Mouse (Mus musculus) v-Abl transformed pro-B cells (cell line): ENCODE data around the gene Chmp2a.

Source experiments
- in situ Hi-C, 2 experiments: fragments of 400-800 bp; cut with MboI; formaldehyde crosslinking; loops; one replicate each; pipeline ENCODE4 v1.15.1; 2025; ENCODE audit not compliant: unreplicated experiment in 2 of 2

Gene Chmp2a

GRCm38 (mm10) chr7:13034148-13034977 is at the start of gene Chmp2a:
TSS of gene Chmp2a (minus strand) at chr7:13034807.
- in situ Hi-C loops = no loop called here

GRCm38 (mm10) chr7:13072293-13072692 is 37.7 kb upstream of the Chmp2a start:
- in situ Hi-C loops = loop anchor here (5.0 to 25.0 kb wide), 5 partner anchors 203 to 1465 kb away; partner anchors contain the start of genes Lig1 (in 1 of the 2) and Zswim9 (in 1 of the 2)

- in situ Hi-C loops = loop anchor here in 1 of 2 experiments (25.0 kb wide), 1 partner anchor 1474 kb away; no protein-coding TSS in a partner anchor
Measured at GRCm38 (mm10) chr7:13063399-13063798, 28.8 kb upstream of the Chmp2a start.

GRCm38 (mm10) chr7:13059536-13059935 is 24.9 kb upstream of the Chmp2a start:
- in situ Hi-C loops = loop anchor here in 1 of 2 experiments (10.0 to 25.0 kb wide), 2 partner anchors 215 to 1478 kb away; partner anchors contain the start of genes Lig1 and Zswim9

- in situ Hi-C loops = loop anchor here in 1 of 2 experiments (10.0 to 25.0 kb wide), 2 partner anchors 218 to 1480 kb away; partner anchors contain the start of genes Lig1 and Zswim9
Measured at GRCm38 (mm10) chr7:13056913-13057700, 22.5 kb upstream of the Chmp2a start.

GRCm38 (mm10) chr7:13054287-13055010 is 19.8 kb upstream of the Chmp2a start, which contains the start of gene Mzf1:
TSS of gene Mzf1 (minus strand) at chr7:13054764.
- in situ Hi-C loops = loop anchor here in 1 of 2 experiments (10.0 to 25.0 kb wide), 2 partner anchors 220 to 1483 kb away; partner anchors contain the start of genes Lig1 and Zswim9

GRCm38 (mm10) chr7:13053961-13054286 is 19.3 kb upstream of the Chmp2a start:
- in situ Hi-C loops = loop anchor here in 1 of 2 experiments (10.0 to 25.0 kb wide), 2 partner anchors 221 to 1483 kb away; partner anchors contain the start of genes Lig1 and Zswim9

- in situ Hi-C loops = loop anchor here in 1 of 2 experiments (10.0 to 25.0 kb wide), 2 partner anchors 221 to 1484 kb away; partner anchors contain the start of genes Lig1 and Zswim9
Measured at GRCm38 (mm10) chr7:13053501-13053900, 18.9 kb upstream of the Chmp2a start.

GRCm38 (mm10) chr7:13053001-13053400 is 18.4 kb upstream of the Chmp2a start:
- in situ Hi-C loops = loop anchor here in 1 of 2 experiments (10.0 to 25.0 kb wide), 2 partner anchors 222 to 1484 kb away; partner anchors contain the start of genes Lig1 and Zswim9

GRCm38 (mm10) chr7:13046084-13046483 is 11.5 kb upstream of the Chmp2a start:
- in situ Hi-C loops = loop anchor here (5.0 to 10.0 kb wide), 3 partner anchors 39 to 134 kb away; no protein-coding TSS in a partner anchor

GRCm38 (mm10) chr7:13044254-13044625 is 9.6 kb upstream of the Chmp2a start:
- in situ Hi-C loops = loop anchor here (5.0 to 10.0 kb wide), 3 partner anchors 37 to 132 kb away; no protein-coding TSS in a partner anchor

- in situ Hi-C loops = loop anchor here (5.0 to 10.0 kb wide), 3 partner anchors 36 to 131 kb away; no protein-coding TSS in a partner anchor
Measured at GRCm38 (mm10) chr7:13043445-13044253, 9.0 kb upstream of the Chmp2a start.

GRCm38 (mm10) chr7:13043120-13043444 is 8.5 kb upstream of the Chmp2a start:
- in situ Hi-C loops = loop anchor here (5.0 to 10.0 kb wide), 3 partner anchors 36 to 131 kb away; no protein-coding TSS in a partner anchor

GRCm38 (mm10) chr7:13042511-13042910 is 7.9 kb upstream of the Chmp2a start:
- in situ Hi-C loops = loop anchor here (5.0 to 10.0 kb wide), 3 partner anchors 35 to 130 kb away; no protein-coding TSS in a partner anchor

- in situ Hi-C loops = loop anchor here (5.0 to 10.0 kb wide), 3 partner anchors 34 to 129 kb away; no protein-coding TSS in a partner anchor
Measured at GRCm38 (mm10) chr7:13041256-13041655, 6.6 kb upstream of the Chmp2a start.

GRCm38 (mm10) chr7:13039181-13039580 is 4.6 kb upstream of the Chmp2a start:
- in situ Hi-C loops = no loop called here

- in situ Hi-C loops = no loop called here
Measured at GRCm38 (mm10) chr7:13038621-13039169, 4.1 kb upstream of the Chmp2a start.

- in situ Hi-C loops = no loop called here
Measured at GRCm38 (mm10) chr7:13037901-13038555, 3.4 kb upstream of the Chmp2a start, which contains the start of gene Ube2m. TSS of gene Ube2m (minus strand) at chr7:13038275.
